Mouse (Mus musculus): Measurements from ENCODE around the gene Tpmt.

DNA sequence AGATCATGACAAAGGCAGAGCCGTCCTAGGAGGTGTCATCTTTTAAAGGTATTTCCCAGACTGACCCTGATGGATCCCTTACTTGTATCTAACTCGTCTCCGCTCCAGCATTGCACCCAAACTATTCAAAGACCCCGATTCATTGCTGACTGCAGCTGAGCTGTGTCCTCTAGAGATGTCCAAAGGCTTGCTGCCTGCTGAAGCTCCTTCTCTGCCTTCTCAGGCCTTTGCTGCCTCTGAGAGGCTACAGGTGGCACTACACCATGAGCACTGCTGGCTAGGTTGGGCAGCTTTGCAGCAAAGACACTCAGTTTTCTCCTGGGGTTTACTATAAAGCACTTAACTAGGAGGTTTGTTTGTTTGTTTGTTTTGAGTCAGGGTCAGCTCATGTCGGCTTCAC, 27.3 kb downstream of the Tpmt start:
- no peak for TF ChIP-seq GATA1 (IDR thresholded peaks at IDR 0.05; ENCODE audit: low read length)
- no peak for TF ChIP-seq TAL1 (IDR thresholded peaks at IDR 0.05; ENCODE audit: low read length)

Data from erythroblast, embryonic 14.5 days (primary cell).